Mouse (Mus musculus) spleen, adult 2 months (tissue): ENCODE results near the gene Gm35315. TPM values are rescaled to one million over a fixed set of nuclear protein-coding genes. Genes with fewer than 3 reads are reported as not detected.

Experiments used
- DNase-seq, 2 experiments: peaks; one replicate each; pipeline versions ENCODE4 v3.0.0 to v3.0.0-alpha.2; 2012 to 2021; ENCODE audit warnings: low spot score in 2 of 2, low read depth in 1 of 2
- H3K27ac ChIP-seq: fragments of 200-500 bp; 2 replicates; pipeline ENCODE4 v1.5.1; 2012; ENCODE audit warnings: low read length, inconsistent platforms; ENCODE audit not compliant: insufficient read depth
- H3K27me3 ChIP-seq: fragments of 200-500 bp; 2 replicates; pipeline ENCODE4 v1.6.1; 2012; ENCODE audit warnings: mild to moderate bottlenecking, moderate library complexity, low read length, inconsistent platforms; ENCODE audit not compliant: control insufficient read depth, insufficient read depth
- H3K36me3 ChIP-seq: fragments of 200-500 bp; 2 replicates; pipeline ENCODE4 v1.6.1; 2012; ENCODE audit warnings: mild to moderate bottlenecking, low read length, inconsistent platforms; ENCODE audit not compliant: control insufficient read depth, insufficient read depth
- H3K4me1 ChIP-seq: fragments of 200-500 bp; 2 replicates; pipeline ENCODE4 v1.6.1; 2011; ENCODE audit warnings: inconsistent platforms; ENCODE audit not compliant: control insufficient read depth, insufficient read depth, insufficient read length
- H3K4me3 ChIP-seq: fragments of 200-500 bp; 2 replicates; pipeline ENCODE4 v1.5.1; 2011; ENCODE audit warnings: mild to moderate bottlenecking, inconsistent platforms; ENCODE audit not compliant: insufficient read depth, insufficient read length; ENCODE audit errors: extremely low read depth
- CTCF ChIP-seq: fragments of 200-500 bp; IDR thresholded peaks from 2 replicates; pipeline ENCODE4 v1.5.1; 2011; ENCODE audit warnings: mild to moderate bottlenecking, inconsistent platforms; ENCODE audit not compliant: insufficient read depth, insufficient read length, insufficient replicate concordance; ENCODE audit errors: extremely low read depth
- POLR2A ChIP-seq: fragments of 200-500 bp; IDR thresholded peaks from 2 replicates; pipeline ENCODE4 v1.6.1; 2011; ENCODE audit warnings: low read depth, low read length, inconsistent platforms
- WGBS: fragments of 180-500 bp; shearing (Covaris S2); methylation state at CpG from one replicate; pipeline ENCODE4 v1.1.7; 2018; 5-methylcytosine and 5-hydroxymethylcytosine counted together
- polyA plus RNA-seq: library from polyadenylated mRNA; depleted of rRNA; stranded (reverse); fragments of >200 nt; gene quantifications from 2 replicates; pipeline ENCODE4 v1.2.3, GENCODE M21; 2012

Gene Gm35315
- polyA plus RNA-seq, 1 experiment: 0.04 TPM

- Histone ChIP-seq H3K4me1 (peaks cover 8% of the 10 kb centered on the region), H3K27ac (no peak overlapping the region), H3K4me3 (peak overlapping the region; percentile 56), H3K27me3 (no peaks in the 10 kb centered on the region), H3K36me3 (peaks cover 20% of the 10 kb centered on the region)
- no peak for TF ChIP-seq CTCF
- no peak for TF ChIP-seq POLR2A
- WGBS: 3% methylated on average over 36 of the region's 37 CpGs
- DNase-seq: peak; percentile 24 to 27
Observed at GRCm38 (mm10) chr5:110100921-110101631, 6.9 kb upstream of the Gm35315 start.

GRCm38 (mm10) chr5:110099656-110100580 is 5.7 kb upstream of the Gm35315 start, which contains the start of gene Plcxd1:
TSS of gene Plcxd1 (plus strand) at chr5:110099969.
- Histone ChIP-seq H3K27ac (no peak within 1 kb of the TSS), H3K4me1 (peaks cover 8% of the 10 kb centered on the region), H3K27me3 (no peaks in the 10 kb centered on the region), H3K36me3 (peaks cover 17% of the 10 kb centered on the region), H3K4me3 (peak within 1 kb of the TSS; percentile 56; the same call in 1 of the 2 replicates)
- DNase-seq: no peak
- 53% methylated on average over 25 of the region's 25 CpGs for WGBS
- no peak for TF ChIP-seq CTCF

- Histone ChIP-seq H3K27ac (no peak overlapping the region), H3K27me3 (no peaks in the 10 kb centered on the region), H3K36me3 (peaks cover 9% of the 10 kb centered on the region), H3K4me3 (no peak overlapping the region), H3K4me1 (peaks cover 8% of the 10 kb centered on the region)
- no peak for TF ChIP-seq CTCF
- TF ChIP-seq POLR2A: no peak
- DNase-seq: no peak
- WGBS: 69% methylated on average over 1 of the region's 1 CpGs
Observed at GRCm38 (mm10) chr5:110098991-110099477, 4.8 kb upstream of the Gm35315 start.

- Histone ChIP-seq H3K27me3 (no peaks in the 10 kb centered on the region), H3K4me1 (no peaks in the 10 kb centered on the region), H3K36me3 (no peaks in the 10 kb centered on the region), H3K4me3 (peak overlapping the region; percentile 60), H3K27ac (peak overlapping the region; percentile 85)
- WGBS: 6% methylated on average over 4 of the region's 4 CpGs
- TF ChIP-seq CTCF (no peak), POLR2A (no peak)
- no peak for DNase-seq
Observed at GRCm38 (mm10) chr5:110094847-110095213, 610 bp upstream of the Gm35315 start.

GRCm38 (mm10) chr5:110091546-110091945 is 2.7 kb downstream of the Gm35315 start:
- H3K4me1 ChIP-seq: no peaks in the 10 kb centered on the region
- H3K27ac ChIP-seq: no peak overlapping the region
- no peak for TF ChIP-seq POLR2A
- no peak for TF ChIP-seq CTCF
- H3K27me3 ChIP-seq: no peaks in the 10 kb centered on the region
- WGBS: 17% methylated on average over 2 of the region's 2 CpGs
- no peak overlapping the region for H3K4me3 ChIP-seq
- no peak for DNase-seq
- H3K36me3 ChIP-seq: no peaks in the 10 kb centered on the region

GRCm38 (mm10) chr5:110086161-110086866 is 7.9 kb downstream of the Gm35315 start:
- no peak for TF ChIP-seq POLR2A
- no peak for TF ChIP-seq CTCF
- Histone ChIP-seq H3K36me3 (no peaks in the 10 kb centered on the region), H3K4me3 (no peak overlapping the region), H3K4me1 (no peaks in the 10 kb centered on the region), H3K27ac (no peak overlapping the region), H3K27me3 (no peaks in the 10 kb centered on the region)
- WGBS: 83% methylated on average over 14 of the region's 14 CpGs
- DNase-seq: no peak
